Mouse (Mus musculus): ENCODE results near the gene Dapk2. TPM values are rescaled to one million over a fixed set of nuclear protein-coding genes. Genes with fewer than 3 reads are reported as not detected.
A peak's percentile ranks its signal among the peaks of the same experiment; 100 is the strongest.

The Dapk2 gene
- polyA plus RNA-seq, 1 experiment, result 11.8 TPM

- no peak overlapping the region for H3K27ac ChIP-seq (ENCODE audit: insufficient read depth, low read depth, low read length)
- DNase-seq, result no peak
- no peak overlapping the region for H3K4me3 ChIP-seq (ENCODE audit: insufficient read depth, low read depth, low read length)
- H3K4me1 ChIP-seq (ENCODE audit: control insufficient read depth, insufficient read depth, low read length), result peaks cover 5% of the 10 kb centered on the region; the same call in 1 of the 2 replicates
- no peaks in the 10 kb centered on the region for H3K36me3 ChIP-seq (ENCODE audit: control insufficient read depth, insufficient read depth, low read length)
- TF ChIP-seq CTCF (conservative IDR thresholded peaks at IDR 0.05; ENCODE audit: insufficient read depth, insufficient read length, low read depth, low read length), result no peak
- no peak for TF ChIP-seq POLR2A (IDR thresholded peaks at IDR 0.05; ENCODE audit: low read depth, low read length)
- 71% methylated on average over 5 of the region's 5 CpGs for WGBS
- H3K27me3 ChIP-seq (replicated peaks; ENCODE audit: control insufficient read depth, insufficient read depth, low read length), result no peaks in the 10 kb centered on the region
Measured at GRCm38 (mm10) chr9:66206825-66207224, 48.8 kb downstream of the Dapk2 start.

GRCm38 (mm10) chr9:66211420-66211819 lies 53.4 kb downstream of the Dapk2 start:
- Histone ChIP-seq H3K27ac (ENCODE audit: insufficient read depth, low read depth, low read length) (no peak overlapping the region), H3K4me1 (ENCODE audit: control insufficient read depth, insufficient read depth, low read length) (peaks cover 9% of the 10 kb centered on the region; the same call in 1 of the 2 replicates), H3K27me3 (replicated peaks; ENCODE audit: control insufficient read depth, insufficient read depth, low read length) (no peaks in the 10 kb centered on the region), H3K4me3 (ENCODE audit: insufficient read depth, low read depth, low read length) (no peak overlapping the region), H3K36me3 (ENCODE audit: control insufficient read depth, insufficient read depth, low read length) (no peaks in the 10 kb centered on the region)
- TF ChIP-seq POLR2A (IDR thresholded peaks at IDR 0.05; ENCODE audit: low read depth, low read length) (no peak), CTCF (conservative IDR thresholded peaks at IDR 0.05; ENCODE audit: insufficient read depth, insufficient read length, low read depth, low read length) (no peak)
- peak; percentile 38 for DNase-seq
- WGBS, result 52% methylated on average over 4 of the region's 4 CpGs

GRCm38 (mm10) chr9:66212088-66212487 lies 54.1 kb downstream of the Dapk2 start:
- Histone ChIP-seq H3K27me3 (replicated peaks; ENCODE audit: control insufficient read depth, insufficient read depth, low read length) (no peaks in the 10 kb centered on the region), H3K36me3 (ENCODE audit: control insufficient read depth, insufficient read depth, low read length) (no peaks in the 10 kb centered on the region), H3K27ac (ENCODE audit: insufficient read depth, low read depth, low read length) (no peak overlapping the region), H3K4me3 (ENCODE audit: insufficient read depth, low read depth, low read length) (no peak overlapping the region), H3K4me1 (ENCODE audit: control insufficient read depth, insufficient read depth, low read length) (peaks cover 9% of the 10 kb centered on the region; the same call in 1 of the 2 replicates)
- DNase-seq, result no peak
- 73% methylated on average over 2 of the region's 2 CpGs for WGBS
- TF ChIP-seq CTCF (conservative IDR thresholded peaks at IDR 0.05; ENCODE audit: insufficient read depth, insufficient read length, low read depth, low read length) (no peak), POLR2A (IDR thresholded peaks at IDR 0.05; ENCODE audit: low read depth, low read length) (no peak)

- TF ChIP-seq CTCF (conservative IDR thresholded peaks at IDR 0.05; ENCODE audit: insufficient read depth, insufficient read length, low read depth, low read length) (no peak), POLR2A (IDR thresholded peaks at IDR 0.05; ENCODE audit: low read depth, low read length) (no peak)
Measured at GRCm38 (mm10) chr9:66212802-66213201, 54.8 kb downstream of the Dapk2 start.

GRCm38 (mm10) chr9:66213386-66214032 lies 55.5 kb downstream of the Dapk2 start:
- H3K4me3 ChIP-seq (ENCODE audit: insufficient read depth, low read depth, low read length), result no peak overlapping the region
- 0 out of 2 replicates have a peak overlapping the region, but pooled peaks have one; percentile 8 for H3K27ac ChIP-seq (ENCODE audit: insufficient read depth, low read depth, low read length)
- no peaks in the 10 kb centered on the region for H3K27me3 ChIP-seq (replicated peaks; ENCODE audit: control insufficient read depth, insufficient read depth, low read length)
- H3K36me3 ChIP-seq (ENCODE audit: control insufficient read depth, insufficient read depth, low read length), result no peaks in the 10 kb centered on the region
- TF ChIP-seq CTCF (conservative IDR thresholded peaks at IDR 0.05; ENCODE audit: insufficient read depth, insufficient read length, low read depth, low read length) (no peak), POLR2A (IDR thresholded peaks at IDR 0.05; ENCODE audit: low read depth, low read length) (no peak)
- H3K4me1 ChIP-seq (ENCODE audit: control insufficient read depth, insufficient read depth, low read length), result peaks cover 13% of the 10 kb centered on the region
- DNase-seq, result peak; percentile 60
- 37% methylated on average over 5 of the region's 5 CpGs for WGBS

More at GRCm38 (mm10) chr9:66212802-66213201, 54.8 kb downstream of the Dapk2 start:
- Histone ChIP-seq H3K27ac (ENCODE audit: insufficient read depth, low read depth, low read length) (no peak overlapping the region), H3K36me3 (ENCODE audit: control insufficient read depth, insufficient read depth, low read length) (no peaks in the 10 kb centered on the region), H3K27me3 (replicated peaks; ENCODE audit: control insufficient read depth, insufficient read depth, low read length) (no peaks in the 10 kb centered on the region), H3K4me1 (ENCODE audit: control insufficient read depth, insufficient read depth, low read length) (peaks cover 9% of the 10 kb centered on the region; the same call in 1 of the 2 replicates), H3K4me3 (ENCODE audit: insufficient read depth, low read depth, low read length) (no peak overlapping the region)
- WGBS, result 64% methylated on average over 5 of the region's 5 CpGs
- DNase-seq, result no peak

- Histone ChIP-seq H3K27ac (ENCODE audit: insufficient read depth, low read depth, low read length) (no peak overlapping the region), H3K27me3 (replicated peaks; ENCODE audit: control insufficient read depth, insufficient read depth, low read length) (no peaks in the 10 kb centered on the region), H3K36me3 (ENCODE audit: control insufficient read depth, insufficient read depth, low read length) (no peaks in the 10 kb centered on the region), H3K4me1 (ENCODE audit: control insufficient read depth, insufficient read depth, low read length) (peaks cover 13% of the 10 kb centered on the region), H3K4me3 (ENCODE audit: insufficient read depth, low read depth, low read length) (no peak overlapping the region)
- TF ChIP-seq POLR2A (IDR thresholded peaks at IDR 0.05; ENCODE audit: low read depth, low read length) (no peak), CTCF (conservative IDR thresholded peaks at IDR 0.05; ENCODE audit: insufficient read depth, insufficient read length, low read depth, low read length) (no peak)
- DNase-seq, result no peak
Measured at GRCm38 (mm10) chr9:66215551-66215950, 57.5 kb downstream of the Dapk2 start.

GRCm38 (mm10) chr9:66217970-66218369 lies 59.9 kb downstream of the Dapk2 start:
- 71% methylated on average over 4 of the region's 4 CpGs for WGBS
- TF ChIP-seq POLR2A (IDR thresholded peaks at IDR 0.05; ENCODE audit: low read depth, low read length) (no peak), CTCF (conservative IDR thresholded peaks at IDR 0.05; ENCODE audit: insufficient read depth, insufficient read length, low read depth, low read length) (no peak)
- H3K27ac ChIP-seq (ENCODE audit: insufficient read depth, low read depth, low read length), result peak overlapping the region; percentile 29; the same call in 1 of the 2 replicates
- DNase-seq, result no peak
- H3K4me3 ChIP-seq (ENCODE audit: insufficient read depth, low read depth, low read length), result no peak overlapping the region
- H3K4me1 ChIP-seq (ENCODE audit: control insufficient read depth, insufficient read depth, low read length), result peaks cover 7% of the 10 kb centered on the region; the same call in 1 of the 2 replicates
- H3K36me3 ChIP-seq (ENCODE audit: control insufficient read depth, insufficient read depth, low read length), result no peaks in the 10 kb centered on the region
- no peaks in the 10 kb centered on the region for H3K27me3 ChIP-seq (replicated peaks; ENCODE audit: control insufficient read depth, insufficient read depth, low read length)
